Mouse (Mus musculus): Measurements from ENCODE around the gene H13. TPM values are rescaled to one million over a fixed set of nuclear protein-coding genes. Genes with fewer than 3 reads are reported as not detected.

The H13 gene
- total RNA-seq, 2 experiments from 2014 or later = 33.1 to 41.2 TPM

GRCm38 (mm10) chr2:152727795-152728510 is 58.7 kb downstream of the H13 start:
- intact Hi-C loops (cut with DNase I) = no loop called here
- DNase-seq = peak; percentile 45 to 56

- intact Hi-C loops (cut with DNase I) = no loop called here
- no peak for DNase-seq
Observed at GRCm38 (mm10) chr2:152728594-152728993, 59.3 kb downstream of the H13 start.

- DNase-seq = no peak
- intact Hi-C loops (cut with DNase I) = no loop called here
Observed at GRCm38 (mm10) chr2:152729013-152729635, 59.9 kb downstream of the H13 start.

GRCm38 (mm10) chr2:152729636-152730020 is 60.4 kb downstream of the H13 start:
- DNase-seq = peak; percentile 68 to 74
- intact Hi-C loops (cut with DNase I) = no loop called here

- intact Hi-C loops (cut with DNase I) = no loop called here
- no peak for DNase-seq
Observed at GRCm38 (mm10) chr2:152733201-152733600, 63.9 kb downstream of the H13 start.

- intact Hi-C loops (cut with DNase I) = no loop called here
Observed at GRCm38 (mm10) chr2:152734501-152734900, 65.2 kb downstream of the H13 start.

GRCm38 (mm10) chr2:152734984-152735383 is 65.7 kb downstream of the H13 start:
- DNase-seq = peak; percentile 89 to 93
- intact Hi-C loops (cut with DNase I) = no loop called here

More at GRCm38 (mm10) chr2:152734501-152734900, 65.2 kb downstream of the H13 start:
- DNase-seq = no peak

GRCm38 (mm10) chr2:152736090-152736601 is 66.9 kb downstream of the H13 start, which contains the start of gene Id1:
Id1 (plus strand) TSS chr2:152736251.
- DNase-seq = peak; percentile 85 to 90
- intact Hi-C loops (cut with DNase I) = loop anchor here (1.0 to 2.0 kb wide), 3 partner anchors 29 to 95 kb away; partner anchors contain the start of gene Bcl2l1

GRCm38 (mm10) chr2:152736748-152737147 is 67.5 kb downstream of the H13 start:
- peak; percentile 47 to 56 for DNase-seq
- intact Hi-C loops (cut with DNase I) = loop anchor here (1.0 to 2.0 kb wide), 3 partner anchors 29 to 94 kb away; partner anchors contain the start of gene Bcl2l1

- intact Hi-C loops (cut with DNase I) = loop anchor here (2.0 kb wide), 2 partner anchors 47 to 93 kb away; partner anchors contain the start of gene Bcl2l1
- peak in 1 of 2 experiments; percentile 57 for DNase-seq
Observed at GRCm38 (mm10) chr2:152737306-152738221, 68.3 kb downstream of the H13 start.

GRCm38 (mm10) chr2:152738341-152738740 is 69.1 kb downstream of the H13 start:
- intact Hi-C loops (cut with DNase I) = no loop called here
- DNase-seq = no peak

- intact Hi-C loops (cut with DNase I) = no loop called here
- DNase-seq = peak; percentile 83
Observed at GRCm38 (mm10) chr2:152739031-152739841, 70.0 kb downstream of the H13 start.

GRCm38 (mm10) chr2:152739842-152740260 is 70.6 kb downstream of the H13 start:
- DNase-seq = no peak
- intact Hi-C loops (cut with DNase I) = loop anchor here (2.0 to 10.0 kb wide), 3 partner anchors 15 to 125 kb away; no protein-coding TSS in a partner anchor

- intact Hi-C loops (cut with DNase I) = loop anchor here (2.0 to 10.0 kb wide), 3 partner anchors 16 to 126 kb away; no protein-coding TSS in a partner anchor
- no peak for DNase-seq
Observed at GRCm38 (mm10) chr2:152740490-152740889, 71.2 kb downstream of the H13 start.

GRCm38 (mm10) chr2:152741153-152742041 is 72.1 kb downstream of the H13 start:
- intact Hi-C loops (cut with DNase I) = loop anchor here (1.0 to 10.0 kb wide), 6 partner anchors 17 to 127 kb away; no protein-coding TSS in a partner anchor
- peak; percentile 65 to 72 for DNase-seq

- peak; percentile 73 to 80 for DNase-seq
- intact Hi-C loops (cut with DNase I) = loop anchor here (1.0 to 10.0 kb wide), 4 partner anchors 24 to 128 kb away; no protein-coding TSS in a partner anchor
Observed at GRCm38 (mm10) chr2:152742435-152742834, 73.2 kb downstream of the H13 start.

- DNase-seq = peak in 1 of 2 experiments; percentile 32
- intact Hi-C loops (cut with DNase I) = no loop called here
Observed at GRCm38 (mm10) chr2:152753944-152754711, 84.9 kb downstream of the H13 start, which contains the start of gene Cox4i2. Cox4i2 (plus strand) TSS chr2:152754173.
